Mouse (Mus musculus): ENCODE results near the gene Olfr592. TPM values are rescaled to one million over a fixed set of nuclear protein-coding genes. Genes with fewer than 3 reads are reported as not detected.

Olfr592 gene
- not detected for polyA plus RNA-seq (2014; fragmentation: Illumina TruSeq; extraction: RNeasy Lipid Tissue Mini Kit (QIAGEN cat#74804); ENCODE audit: low read depth, low replicate concordance)

GRCm38 (mm10) chr7:103184503-103184902 lies at the start of gene Olfr592:
TSS of gene Olfr592 (plus strand) at chr7:103184803.

DNA sequence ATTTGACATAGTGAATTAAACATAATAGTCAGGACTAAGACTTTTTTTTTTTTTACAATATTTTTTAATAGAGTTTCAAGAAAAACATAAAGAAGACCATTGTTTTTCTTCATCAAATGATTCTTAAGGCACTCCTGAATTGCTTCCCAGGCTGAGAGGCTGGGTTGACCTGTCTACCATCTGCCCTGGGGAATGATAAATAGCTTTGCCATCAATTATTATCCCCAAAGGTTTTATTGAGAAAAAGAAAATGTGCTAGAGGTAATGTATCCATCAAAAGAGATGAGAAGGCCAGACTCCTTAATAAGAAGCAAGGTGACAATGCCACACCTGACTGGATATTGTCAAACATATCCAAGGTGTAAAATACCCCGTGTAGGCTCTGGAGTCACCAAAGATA lies 44.0 kb upstream of the Olfr592 start, which contains the start of gene Olfr588-ps1:
TSS of gene Olfr588-ps1 (plus strand) at position 301 of the 400 bp plus-strand sequence.

GRCm38 (mm10) chr7:103156256-103156655 lies 28.3 kb upstream of the Olfr592 start, which contains the start of gene Olfr589:
TSS of gene Olfr589 (minus strand) at chr7:103156356.

GRCm38 (mm10) chr7:103178240-103178639 lies 6.4 kb upstream of the Olfr592 start, which contains the start of gene Olfr591:
TSS of gene Olfr591 (minus strand) at chr7:103178340.

GRCm38 (mm10) chr7:103211562-103211961 lies 27.0 kb downstream of the Olfr592 start, which contains the start of gene Olfr593:
TSS of gene Olfr593 (plus strand) at chr7:103211862.

GRCm38 (mm10) chr7:103216696-103217095 lies 32.1 kb downstream of the Olfr592 start, which contains the start of gene Olfr594:
TSS of gene Olfr594 (plus strand) at chr7:103216996.

Other genes with a start within 250 kb of the Olfr592 start
- gene Olfr573-ps1, start 242.2 kb upstream of the Olfr592 start, polyA plus RNA-seq (2014; fragmentation: Illumina TruSeq; extraction: RNeasy Lipid Tissue Mini Kit (QIAGEN cat#74804); ENCODE audit: low read depth, low replicate concordance): not detected
- not detected for gene Olfr574, start 236.3 kb upstream of the Olfr592 start, polyA plus RNA-seq (2014; fragmentation: Illumina TruSeq; extraction: RNeasy Lipid Tissue Mini Kit (QIAGEN cat#74804); ENCODE audit: low read depth, low replicate concordance)
- not detected for gene Olfr575, start 226.0 kb upstream of the Olfr592 start, polyA plus RNA-seq (2014; fragmentation: Illumina TruSeq; extraction: RNeasy Lipid Tissue Mini Kit (QIAGEN cat#74804); ENCODE audit: low read depth, low replicate concordance)
- not detected for gene Olfr576, start 222.1 kb upstream of the Olfr592 start, polyA plus RNA-seq (2014; fragmentation: Illumina TruSeq; extraction: RNeasy Lipid Tissue Mini Kit (QIAGEN cat#74804); ENCODE audit: low read depth, low replicate concordance)
- not detected for gene Olfr577, start 208.9 kb upstream of the Olfr592 start, polyA plus RNA-seq (2014; fragmentation: Illumina TruSeq; extraction: RNeasy Lipid Tissue Mini Kit (QIAGEN cat#74804); ENCODE audit: low read depth, low replicate concordance)
- gene Olfr578, start 195.5 kb upstream of the Olfr592 start, polyA plus RNA-seq (2014; fragmentation: Illumina TruSeq; extraction: RNeasy Lipid Tissue Mini Kit (QIAGEN cat#74804); ENCODE audit: low read depth, low replicate concordance): not detected
- not detected for gene Olfr582, start 146.8 kb upstream of the Olfr592 start, polyA plus RNA-seq (2014; fragmentation: Illumina TruSeq; extraction: RNeasy Lipid Tissue Mini Kit (QIAGEN cat#74804); ENCODE audit: low read depth, low replicate concordance)
- gene Olfr583, start 133.5 kb upstream of the Olfr592 start, polyA plus RNA-seq (2014; fragmentation: Illumina TruSeq; extraction: RNeasy Lipid Tissue Mini Kit (QIAGEN cat#74804); ENCODE audit: low read depth, low replicate concordance): not detected
- gene Olfr584, start 102.9 kb upstream of the Olfr592 start, polyA plus RNA-seq (2014; fragmentation: Illumina TruSeq; extraction: RNeasy Lipid Tissue Mini Kit (QIAGEN cat#74804); ENCODE audit: low read depth, low replicate concordance): not detected
- gene Olfr585, start 87.1 kb upstream of the Olfr592 start, polyA plus RNA-seq (2014; fragmentation: Illumina TruSeq; extraction: RNeasy Lipid Tissue Mini Kit (QIAGEN cat#74804); ENCODE audit: low read depth, low replicate concordance): not detected
- gene Olfr586, start 59.2 kb upstream of the Olfr592 start, polyA plus RNA-seq (2014; fragmentation: Illumina TruSeq; extraction: RNeasy Lipid Tissue Mini Kit (QIAGEN cat#74804); ENCODE audit: low read depth, low replicate concordance): not detected
- not detected for gene Olfr588-ps1, start 43.9 kb upstream of the Olfr592 start, polyA plus RNA-seq (2014; fragmentation: Illumina TruSeq; extraction: RNeasy Lipid Tissue Mini Kit (QIAGEN cat#74804); ENCODE audit: low read depth, low replicate concordance)
- gene Olfr589, start 28.4 kb upstream of the Olfr592 start, polyA plus RNA-seq (2014; fragmentation: Illumina TruSeq; extraction: RNeasy Lipid Tissue Mini Kit (QIAGEN cat#74804); ENCODE audit: low read depth, low replicate concordance): not detected
- not detected for gene Olfr591, start 6.5 kb upstream of the Olfr592 start, polyA plus RNA-seq (2014; fragmentation: Illumina TruSeq; extraction: RNeasy Lipid Tissue Mini Kit (QIAGEN cat#74804); ENCODE audit: low read depth, low replicate concordance)
- not detected for gene Olfr593, start 27.1 kb downstream of the Olfr592 start, polyA plus RNA-seq (2014; fragmentation: Illumina TruSeq; extraction: RNeasy Lipid Tissue Mini Kit (QIAGEN cat#74804); ENCODE audit: low read depth, low replicate concordance)
- gene Olfr594, start 32.2 kb downstream of the Olfr592 start, polyA plus RNA-seq (2014; fragmentation: Illumina TruSeq; extraction: RNeasy Lipid Tissue Mini Kit (QIAGEN cat#74804); ENCODE audit: low read depth, low replicate concordance): not detected
- gene Usp17ld, start 67.7 kb downstream of the Olfr592 start, polyA plus RNA-seq (2014; fragmentation: Illumina TruSeq; extraction: RNeasy Lipid Tissue Mini Kit (QIAGEN cat#74804); ENCODE audit: low read depth, low replicate concordance): not detected
- not detected for gene Olfr596, start 120.8 kb downstream of the Olfr592 start, polyA plus RNA-seq (2014; fragmentation: Illumina TruSeq; extraction: RNeasy Lipid Tissue Mini Kit (QIAGEN cat#74804); ENCODE audit: low read depth, low replicate concordance)
- not detected for gene Olfr597, start 131.5 kb downstream of the Olfr592 start, polyA plus RNA-seq (2014; fragmentation: Illumina TruSeq; extraction: RNeasy Lipid Tissue Mini Kit (QIAGEN cat#74804); ENCODE audit: low read depth, low replicate concordance)
- not detected for gene Olfr598, start 138.8 kb downstream of the Olfr592 start, polyA plus RNA-seq (2014; fragmentation: Illumina TruSeq; extraction: RNeasy Lipid Tissue Mini Kit (QIAGEN cat#74804); ENCODE audit: low read depth, low replicate concordance)
- gene Olfr599, start 151.1 kb downstream of the Olfr592 start, polyA plus RNA-seq (2014; fragmentation: Illumina TruSeq; extraction: RNeasy Lipid Tissue Mini Kit (QIAGEN cat#74804); ENCODE audit: low read depth, low replicate concordance): not detected
- gene Olfr600, start 164.9 kb downstream of the Olfr592 start, polyA plus RNA-seq (2014; fragmentation: Illumina TruSeq; extraction: RNeasy Lipid Tissue Mini Kit (QIAGEN cat#74804); ENCODE audit: low read depth, low replicate concordance): not detected
- gene Olfr601, start 177.9 kb downstream of the Olfr592 start, polyA plus RNA-seq (2014; fragmentation: Illumina TruSeq; extraction: RNeasy Lipid Tissue Mini Kit (QIAGEN cat#74804); ENCODE audit: low read depth, low replicate concordance): not detected
- not detected for gene Olfr603, start 201.4 kb downstream of the Olfr592 start, polyA plus RNA-seq (2014; fragmentation: Illumina TruSeq; extraction: RNeasy Lipid Tissue Mini Kit (QIAGEN cat#74804); ENCODE audit: low read depth, low replicate concordance)
- not detected for gene Usp17lc, start 230.3 kb downstream of the Olfr592 start, polyA plus RNA-seq (2014; fragmentation: Illumina TruSeq; extraction: RNeasy Lipid Tissue Mini Kit (QIAGEN cat#74804); ENCODE audit: low read depth, low replicate concordance)